Mouse (Mus musculus): ENCODE measurements around the gene Cmtm7. TPM values are rescaled to one million over a fixed set of nuclear protein-coding genes. Genes with fewer than 3 reads are reported as not detected.

The Cmtm7 gene
- total RNA-seq, 1 experiment from 2014 or later = 39.7 TPM

GRCm38 (mm10) chr9:114713481-114713880 is 68.2 kb downstream of the Cmtm7 start:
- no peak for DNase-seq

DNA sequence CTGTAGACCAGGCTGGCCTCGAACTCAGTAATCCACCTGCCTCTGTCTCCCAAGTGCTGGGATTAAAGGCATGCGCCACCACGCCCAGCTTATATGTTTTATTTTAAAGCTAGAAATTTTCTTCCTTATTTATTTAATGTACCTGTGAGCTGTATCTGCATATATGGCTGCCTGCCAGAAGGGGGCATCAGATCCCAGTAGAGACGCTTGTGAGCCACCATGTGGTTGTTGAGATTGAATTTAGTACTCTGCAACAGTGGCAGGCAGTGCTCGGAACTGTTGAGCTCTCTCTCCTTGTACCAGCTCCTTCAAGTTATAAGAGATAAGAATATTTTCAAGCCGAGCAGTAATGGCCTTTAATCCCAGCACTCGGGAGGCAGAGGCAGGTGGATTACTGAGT is 71.3 kb downstream of the Cmtm7 start:
- peak; percentile 12 for DNase-seq

DNA sequence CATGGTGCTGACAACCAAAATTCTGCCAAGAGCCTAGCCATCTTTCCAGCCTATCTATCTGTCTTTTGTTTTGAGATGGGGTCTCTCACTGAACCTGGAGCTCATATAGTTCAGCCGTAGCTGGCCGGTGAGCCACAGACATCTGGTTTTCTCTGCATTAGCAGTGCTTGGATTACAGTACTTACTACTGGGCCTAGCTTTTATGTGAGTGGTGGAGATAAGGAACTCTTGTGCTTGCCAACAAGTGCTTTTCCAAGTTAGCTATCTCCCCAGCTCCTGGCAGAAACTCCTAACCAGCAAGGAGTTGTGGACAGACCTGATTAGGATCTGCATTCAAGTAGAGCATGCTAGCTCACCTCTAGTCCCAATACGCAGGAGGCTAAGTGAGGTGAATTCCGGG is 73.9 kb downstream of the Cmtm7 start:
- DNase-seq = no peak

Other genes starting within 250 kb of the Cmtm7 start
- 0.06 TPM in 1 of 2 replicates, not detected in the other for gene Trim71, start 217.5 kb downstream of the Cmtm7 start, total RNA-seq (2021)
- 35.3 and 43.7 TPM in 2 replicates for gene Cnot10, start 141.7 kb downstream of the Cmtm7 start, total RNA-seq (2021)
- 41.0 and 47.0 TPM in 2 replicates for gene Dync1li1, start 93.1 kb downstream of the Cmtm7 start, total RNA-seq (2021)
- 71.8 and 80.4 TPM in 2 replicates for gene Cmtm6, start 50.7 kb downstream of the Cmtm7 start, total RNA-seq (2021)
- gene Cmtm8, start 62.3 kb upstream of the Cmtm7 start, total RNA-seq (2021) = 5.9 and 6.1 TPM in 2 replicates
- gene Gpd1l, start 152.1 kb upstream of the Cmtm7 start, total RNA-seq (2021) = 43.4 and 61.7 TPM in 2 replicates
- gene Osbpl10, start 196.7 kb upstream of the Cmtm7 start, total RNA-seq (2021) = 5.3 and 7.7 TPM in 2 replicates
- gene Rps27rt, start 200.9 kb upstream of the Cmtm7 start, total RNA-seq (2021) = 41.2 and 182 TPM in 2 replicates

All from adrenal gland, postnatal 25 days (tissue).